Mouse (Mus musculus): ENCODE measurements around the gene Hipk1.
"Not testable (repeated sequence)": the region's sequence is repeated elsewhere in the genome, so short reads cannot be mapped to it uniquely, and the experiment has no call there.

Gene Hipk1

GRCm38 (mm10) chr3:103792566-103792965, 1.2 kb upstream of the Hipk1 start:
- no peak for DNase-seq (ENCODE audit: low read depth, low spot score)

- not testable (repeated sequence) for DNase-seq (ENCODE audit: low read depth, low spot score)
These were observed 696 bp upstream of the Hipk1 start for GRCm38 (mm10) chr3:103792111-103792406.

- no peak for DNase-seq (ENCODE audit: low read depth, low spot score)
These were observed 817 bp downstream of the Hipk1 start for GRCm38 (mm10) chr3:103790346-103791145.

GRCm38 (mm10) chr3:103789891-103790345, 1.4 kb downstream of the Hipk1 start:
- DNase-seq (ENCODE audit: low read depth, low spot score): no peak

GRCm38 (mm10) chr3:103789096-103789495, 2.3 kb downstream of the Hipk1 start:
- DNase-seq (ENCODE audit: low read depth, low spot score): no peak

GRCm38 (mm10) chr3:103787225-103787624, 4.1 kb downstream of the Hipk1 start:
- DNase-seq (ENCODE audit: low read depth, low spot score): no peak

- DNase-seq (ENCODE audit: low read depth, low spot score): no peak
These were observed 8.3 kb downstream of the Hipk1 start for GRCm38 (mm10) chr3:103782844-103783609.

- DNase-seq (ENCODE audit: low read depth, low spot score): no peak
These were observed 10.6 kb downstream of the Hipk1 start for GRCm38 (mm10) chr3:103780777-103781176.

GRCm38 (mm10) chr3:103780271-103780670, 11.1 kb downstream of the Hipk1 start:
- no peak for DNase-seq (ENCODE audit: low read depth, low spot score)

GRCm38 (mm10) chr3:103779183-103779582, 12.2 kb downstream of the Hipk1 start:
- DNase-seq (ENCODE audit: low read depth, low spot score): no peak

GRCm38 (mm10) chr3:103778660-103779059, 12.7 kb downstream of the Hipk1 start:
- DNase-seq (ENCODE audit: low read depth, low spot score): no peak

GRCm38 (mm10) chr3:103777940-103778339, 13.4 kb downstream of the Hipk1 start:
- no peak for DNase-seq (ENCODE audit: low read depth, low spot score)

- DNase-seq (ENCODE audit: low read depth, low spot score): no peak
These were observed 17.4 kb downstream of the Hipk1 start for GRCm38 (mm10) chr3:103774009-103774408.

GRCm38 (mm10) chr3:103773508-103773907, 17.9 kb downstream of the Hipk1 start:
- no peak for DNase-seq (ENCODE audit: low read depth, low spot score)

GRCm38 (mm10) chr3:103772846-103773245, 18.5 kb downstream of the Hipk1 start:
- no peak for DNase-seq (ENCODE audit: low read depth, low spot score)

- DNase-seq (ENCODE audit: low read depth, low spot score): no peak
These were observed 19.7 kb downstream of the Hipk1 start for GRCm38 (mm10) chr3:103771531-103772130.

- DNase-seq (ENCODE audit: low read depth, low spot score): no peak
These were observed 24.6 kb downstream of the Hipk1 start for GRCm38 (mm10) chr3:103766789-103767188.

GRCm38 (mm10) chr3:103759261-103759970, 31.9 kb downstream of the Hipk1 start:
- DNase-seq (ENCODE audit: low read depth, low spot score): no peak

GRCm38 (mm10) chr3:103758456-103758855, 32.9 kb downstream of the Hipk1 start:
- no peak for DNase-seq (ENCODE audit: low read depth, low spot score)

GRCm38 (mm10) chr3:103756920-103757319, 34.4 kb downstream of the Hipk1 start:
- no peak for DNase-seq (ENCODE audit: low read depth, low spot score)

- DNase-seq (ENCODE audit: low read depth, low spot score): no peak
These were observed 36.0 kb downstream of the Hipk1 start for GRCm38 (mm10) chr3:103755351-103755750.

GRCm38 (mm10) chr3:103751558-103751957, 39.8 kb downstream of the Hipk1 start:
- no peak for DNase-seq (ENCODE audit: low read depth, low spot score)
